ENCODE assay signal across 8 mouse cellular contexts in genomic region chrX:162902040-162902734, GRCm38 (mm10). TPM values are rescaled to one million over a fixed set of nuclear protein-coding genes. Genes with fewer than 3 reads are reported as not detected.
DNase-seq lines count a peak whose midpoint lies in the region; ATAC-seq and TF ChIP-seq lines count a peak whose summit lies in the region.

No protein-coding gene starts in this region.

- no peak overlapping the region for H3K27ac ChIP-seq in forebrain, embryonic 11.5 days (ENCODE audit: low read depth, low read length)
- peak overlapping the region; percentile 92 for H3K27ac ChIP-seq in liver, postnatal 0 days (ENCODE audit: low read depth)
- no peak overlapping the region for H3K27ac ChIP-seq in neural tube, embryonic 12.5 days
- H3K27ac ChIP-seq in testis, adult 2 months (ENCODE audit: control insufficient read depth, insufficient read depth, low read depth, low read length): peak overlapping the region; percentile 55

- H3K4me3 ChIP-seq in E14TG2a.4 (replicated peaks; ENCODE audit: low read length): peak overlapping the region; percentile 84
- peak overlapping the region; percentile 50 for H3K4me3 ChIP-seq in forebrain, embryonic 11.5 days (ENCODE audit: low read depth, low read length)
- peak overlapping the region; percentile 61 for H3K4me3 ChIP-seq in liver, postnatal 0 days (ENCODE audit: low read depth, low read length)
- H3K4me3 ChIP-seq in neural tube, embryonic 12.5 days: peak overlapping the region; percentile 50
- H3K4me3 ChIP-seq in testis, adult 2 months (ENCODE audit: control insufficient read depth, low read depth, low read length): peak overlapping the region; percentile 71

- no peaks in the 10 kb centered on the region for H3K9me3 ChIP-seq in E14TG2a.4 (ENCODE audit: low read length)
- no peaks in the 10 kb centered on the region for H3K9me3 ChIP-seq in forebrain, embryonic 11.5 days (ENCODE audit: control insufficient read depth, low read length)
- H3K9me3 ChIP-seq in liver, postnatal 0 days (ENCODE audit: low read length): no peaks in the 10 kb centered on the region
- H3K9me3 ChIP-seq in neural tube, embryonic 12.5 days: no peaks in the 10 kb centered on the region

- no peaks in the 10 kb centered on the region for H3K36me3 ChIP-seq in E14TG2a.4 (ENCODE audit: insufficient read depth, low read length)
- no peaks in the 10 kb centered on the region for H3K36me3 ChIP-seq in forebrain, embryonic 11.5 days (ENCODE audit: control insufficient read depth, insufficient read depth, low read length)
- no peaks in the 10 kb centered on the region for H3K36me3 ChIP-seq in liver, postnatal 0 days (replicated peaks; ENCODE audit: insufficient read depth, low read length)
- no peaks in the 10 kb centered on the region for H3K36me3 ChIP-seq in neural tube, embryonic 12.5 days
- no peaks in the 10 kb centered on the region for H3K36me3 ChIP-seq in testis, adult 2 months (ENCODE audit: control insufficient read depth, insufficient read depth, low read length)

- DNase-seq in c-Kit-positive CD71-negative TER-119-negative erythroid progenitor cells, embryonic 14.5 days (ENCODE audit: low read depth): peak; percentile 43
- DNase-seq in forebrain, embryonic 11.5 days (ENCODE audit: low spot score): peak; percentile 61
- DNase-seq in heart, postnatal 14 days: peak; percentile 23 to 29
- DNase-seq in kidney, postnatal 4 days: peak; percentile 46 to 69
- DNase-seq in liver, postnatal 0 days: no peak

- TF ChIP-seq POLR2A in testis, adult 2 months (IDR thresholded peaks at IDR 0.05; ENCODE audit: control insufficient read depth, low read depth, low read length): no peak

- no peak for TF ChIP-seq CTCF in E14TG2a.4 (conservative IDR thresholded peaks at IDR 0.05; ENCODE audit: low read length)
- TF ChIP-seq CTCF in liver, postnatal 0 days (IDR thresholded peaks at IDR 0.05; ENCODE audit: low read depth): peak; percentile 15; the same call in 1 of the 2 replicates
- no peak for TF ChIP-seq CTCF in testis, adult 2 months (IDR thresholded peaks at IDR 0.05; ENCODE audit: control insufficient read depth, insufficient read depth, insufficient replicate concordance, low read depth, low read length)

- ATAC-seq in forebrain, embryonic 11.5 days (replicated peaks; ENCODE audit: low FRiP score): peak; percentile 69
- ATAC-seq in liver, postnatal 0 days: peak; percentile 86
- peak; percentile 86 for ATAC-seq in neural tube, embryonic 12.5 days (ENCODE audit: low FRiP score, low read depth)

- no peaks in the 10 kb centered on the region for H3K27me3 ChIP-seq in E14TG2a.4 (ENCODE audit: insufficient read depth, low read length)
- peaks cover 11% of the 10 kb centered on the region; the same call in 1 of the 2 replicates for H3K27me3 ChIP-seq in forebrain, embryonic 11.5 days (ENCODE audit: control insufficient read depth, insufficient read depth, low read length)
- H3K27me3 ChIP-seq in liver, postnatal 0 days (ENCODE audit: insufficient read depth, low read length): no peaks in the 10 kb centered on the region
- no peaks in the 10 kb centered on the region for H3K27me3 ChIP-seq in neural tube, embryonic 12.5 days (replicated peaks)
- H3K27me3 ChIP-seq in testis, adult 2 months (ENCODE audit: control insufficient read depth, insufficient read depth, low read length): no peaks in the 10 kb centered on the region

- WGBS in forebrain, embryonic 11.5 days: 25% methylated on average over 29 of the region's 29 CpGs
- WGBS in liver, postnatal 0 days (ENCODE audit: insufficient replicate concordance): 18% methylated on average over 28 of the region's 29 CpGs
- 30% methylated on average over 29 of the region's 29 CpGs for WGBS in neural tube, embryonic 12.5 days

- intact Hi-C loops in heart, postnatal 14 days (cut with DNase I): no loop called here

- TF ChIP-seq EP300 in liver, postnatal 0 days (IDR thresholded peaks at IDR 0.05; ENCODE audit: low read depth): no peak

- H3K4me2 ChIP-seq in forebrain, embryonic 11.5 days (ENCODE audit: low read depth, low read length, severe bottlenecking): peak overlapping the region; percentile 63
- H3K4me2 ChIP-seq in liver, postnatal 0 days (ENCODE audit: low read depth, low read length): peak overlapping the region; percentile 71
- H3K4me2 ChIP-seq in neural tube, embryonic 12.5 days (replicated peaks): peak overlapping the region; percentile 72

- peaks cover 13% of the 10 kb centered on the region for H3K4me1 ChIP-seq in E14TG2a.4 (replicated peaks; ENCODE audit: low read depth, low read length)
- no peaks in the 10 kb centered on the region for H3K4me1 ChIP-seq in forebrain, embryonic 11.5 days (replicated peaks; ENCODE audit: control insufficient read depth, insufficient read depth, low read length)
- no peaks in the 10 kb centered on the region for H3K4me1 ChIP-seq in liver, postnatal 0 days (ENCODE audit: insufficient read depth)
- H3K4me1 ChIP-seq in neural tube, embryonic 12.5 days: 0 out of 2 replicates have a peak, but pooled peaks cover 3% of the 10 kb centered on the region
- peaks cover 3% of the 10 kb centered on the region for H3K4me1 ChIP-seq in testis, adult 2 months (ENCODE audit: control insufficient read depth, insufficient read depth, low read length)

- peak overlapping the region; percentile 64 for H3K9ac ChIP-seq in forebrain, embryonic 11.5 days (ENCODE audit: low read length)
- peak overlapping the region; percentile 71 for H3K9ac ChIP-seq in liver, postnatal 0 days (replicated peaks)
- H3K9ac ChIP-seq in neural tube, embryonic 12.5 days: peak overlapping the region; percentile 68

RNA-seq across cellular contexts. Expression of gene Ctps2, which starts 1.1 kb away (rescaled TPM):
- polyA plus RNA-seq in forebrain, embryonic 11.5 days (2014; fragmentation: Nextera tagmentation; extraction: Ambion mirVana): 81.0 and 85.1 TPM in 2 replicates
- total RNA-seq in heart, postnatal 14 days (2021): 10 to 100 TPM; 19.6 to 25.4 TPM
- polyA plus RNA-seq in liver, postnatal 0 days (2015; fragmentation: Nextera tagmentation; extraction: Ambion mirVana): 49.5 and 54.8 TPM in 2 replicates
- 77.5 and 77.8 TPM in 2 replicates for polyA plus RNA-seq in neural tube, embryonic 12.5 days (2016; fragmentation: Nextera tagmentation; extraction: Ambion mirVana)
- polyA plus RNA-seq in testis, adult 2 months (2012; rRNA removed): 6.2 and 6.7 TPM in 2 replicates

RNA-seq across cellular contexts. Expression of gene Syap1, which starts 13.9 kb away (rescaled TPM):
- 26.2 and 31.8 TPM in 2 replicates for polyA plus RNA-seq in forebrain, embryonic 11.5 days (2014; fragmentation: Nextera tagmentation; extraction: Ambion mirVana)
- 10 to 100 TPM; 32.1 to 32.8 TPM for total RNA-seq in heart, postnatal 14 days (2021)
- 20.5 and 21.5 TPM in 2 replicates for polyA plus RNA-seq in liver, postnatal 0 days (2015; fragmentation: Nextera tagmentation; extraction: Ambion mirVana)
- polyA plus RNA-seq in neural tube, embryonic 12.5 days (2016; fragmentation: Nextera tagmentation; extraction: Ambion mirVana): 36.8 and 38.4 TPM in 2 replicates
- 6.0 and 8.9 TPM in 2 replicates for polyA plus RNA-seq in testis, adult 2 months (2012; rRNA removed)

Comparison
In these comparisons a context has a peak if more than half of its experiments do, and no peak if none do; other contexts are left out.
1. H3K27ac ChIP-seq: peak in liver, postnatal 0 days (single experiment) and testis, adult 2 months (single experiment); none in forebrain, embryonic 11.5 days (single experiment) and neural tube, embryonic 12.5 days (single experiment).
2. Peak in every context shown above with its lines, with median percentiles within 50 percentile points of each other: H3K4me3 ChIP-seq, ATAC-seq, H3K4me2 ChIP-seq and H3K9ac ChIP-seq.